Mouse (Mus musculus): ENCODE results near the gene Bspry.

DNA sequence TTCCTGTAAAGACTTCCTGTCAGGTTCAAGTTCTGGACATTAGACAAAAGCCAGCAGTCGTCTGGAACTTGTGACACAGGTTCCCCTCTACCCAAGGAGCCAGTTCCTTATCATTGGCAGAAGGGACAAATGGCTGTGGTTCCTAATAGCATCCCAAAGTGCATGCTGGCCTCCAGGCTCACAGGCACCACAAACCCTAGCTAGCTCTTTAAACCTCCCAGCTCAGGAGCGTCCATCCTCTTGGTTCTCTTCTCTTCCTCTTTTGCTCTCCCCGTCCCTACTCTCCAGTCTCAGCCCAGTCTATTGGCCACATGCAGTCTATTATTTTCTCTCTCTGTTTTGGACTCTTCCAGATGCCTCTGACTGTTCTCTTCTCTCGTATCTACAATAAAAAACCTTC lies 40.1 kb upstream of the Bspry start:
- TF ChIP-seq CTCF (conservative IDR thresholded peaks at IDR 0.05; ENCODE audit: insufficient read depth, insufficient read length, low read depth, low read length) = no peak
- no peak for TF ChIP-seq POLR2A (IDR thresholded peaks at IDR 0.05; ENCODE audit: low read depth, low read length)

Measured in kidney, adult 2 months (tissue).